Mouse (Mus musculus) spleen, adult 2 months (tissue): ENCODE measurements around the gene Phf11d.
"Not testable (repeated sequence)": the region's sequence is repeated elsewhere in the genome, so short reads cannot be mapped to it uniquely, and the experiment has no call there.

Experiments
- CTCF ChIP-seq: fragments of 200-500 bp; IDR thresholded peaks from 2 replicates; pipeline ENCODE4 v1.5.1; 2011; ENCODE audit warnings: mild to moderate bottlenecking, inconsistent platforms; ENCODE audit not compliant: insufficient read depth, insufficient read length, insufficient replicate concordance; ENCODE audit errors: extremely low read depth
- POLR2A ChIP-seq: fragments of 200-500 bp; IDR thresholded peaks from 2 replicates; pipeline ENCODE4 v1.6.1; 2011; ENCODE audit warnings: low read depth, low read length, inconsistent platforms

DNA sequence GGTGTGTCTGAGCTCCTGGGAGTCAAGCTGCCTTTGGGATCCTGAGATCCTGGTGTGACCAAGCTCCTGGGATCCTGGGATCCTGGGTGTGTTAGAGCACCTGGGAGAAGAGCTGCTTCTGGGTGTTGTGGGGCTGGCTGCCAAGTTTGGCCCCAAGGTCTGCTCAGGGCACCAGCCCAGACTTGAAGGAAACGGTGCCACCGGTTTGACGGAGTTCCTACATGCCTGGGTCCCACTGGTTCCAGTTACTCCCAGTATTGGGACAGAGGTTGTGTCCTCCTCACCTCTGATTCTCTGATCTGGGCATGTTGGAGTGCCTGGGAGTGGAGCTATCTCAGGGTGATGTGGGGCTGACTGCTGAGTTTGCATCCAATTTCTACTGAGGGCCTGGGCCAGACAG lies 46.2 kb downstream of the Phf11d start:
- not testable (repeated sequence) for TF ChIP-seq CTCF, POLR2A
